Mouse (Mus musculus) cerebellum, postnatal 10 days (tissue): ENCODE measurements at regions not wholly inside any gene's neighbourhood (a gene's known extent, or its start where the extent isn't known, plus 50 kb on each side); places are given as distances from the start of the nearest gene placed in this dataset.

Experiments used
- DNase-seq, 2 experiments: peaks; one replicate each; pipeline ENCODE4 v3.0.0; 2021; ENCODE audit warnings: mixed read lengths in 2 of 2

- DNase-seq = no peak
These were observed 183.1 kb downstream of the Pcdh19 start for GRCm38 (mm10) chrX:133505683-133506082.

DNA sequence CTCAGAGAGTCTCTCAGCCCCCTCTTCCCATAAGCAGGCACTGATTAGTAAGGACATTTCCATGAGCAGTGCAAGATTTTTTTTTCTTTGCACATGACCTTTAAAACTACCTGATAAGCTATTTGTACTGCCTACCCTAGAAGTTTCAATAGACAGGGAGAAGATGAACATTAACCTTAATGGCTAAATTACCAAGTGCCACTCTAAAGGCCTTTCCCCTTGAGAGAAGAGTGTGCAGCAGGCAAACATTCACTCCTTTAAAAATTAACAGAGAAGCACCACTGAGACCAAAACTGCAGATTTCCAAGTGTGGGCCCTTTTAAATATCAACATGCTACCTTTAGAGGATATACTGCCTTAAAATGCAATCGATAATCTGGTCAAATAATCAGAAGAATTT lies 226.9 kb downstream of the Pcdh19 start:
- no peak for DNase-seq

- DNase-seq = no peak
These were observed 241.4 kb downstream of the Pcdh19 start for GRCm38 (mm10) chrX:133447417-133447816.

DNA sequence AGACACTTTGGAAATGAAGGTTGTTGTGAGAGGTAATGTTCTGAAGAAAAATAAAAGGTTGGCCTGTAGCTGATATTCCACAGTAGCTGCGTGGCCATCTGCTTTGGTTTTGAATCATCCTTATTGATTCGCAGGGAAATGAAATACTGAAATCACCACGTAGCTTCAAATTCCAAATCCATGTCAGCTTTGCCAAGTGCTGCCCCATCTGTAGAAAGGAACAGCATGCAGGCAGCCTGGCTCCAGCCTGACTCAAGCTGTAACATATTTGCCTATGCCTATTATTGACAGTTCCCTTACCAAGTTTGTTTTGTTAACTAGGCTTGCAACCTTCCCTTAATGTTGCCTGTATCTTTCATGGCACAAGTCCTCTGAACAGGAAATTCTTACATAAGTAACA lies 286.3 kb downstream of the Pcdh19 start:
- peak; percentile 2 to 15 for DNase-seq

- DNase-seq = no peak
These were observed 301.0 kb downstream of the Pcdh19 start for GRCm38 (mm10) chrX:133387791-133388190.

DNA sequence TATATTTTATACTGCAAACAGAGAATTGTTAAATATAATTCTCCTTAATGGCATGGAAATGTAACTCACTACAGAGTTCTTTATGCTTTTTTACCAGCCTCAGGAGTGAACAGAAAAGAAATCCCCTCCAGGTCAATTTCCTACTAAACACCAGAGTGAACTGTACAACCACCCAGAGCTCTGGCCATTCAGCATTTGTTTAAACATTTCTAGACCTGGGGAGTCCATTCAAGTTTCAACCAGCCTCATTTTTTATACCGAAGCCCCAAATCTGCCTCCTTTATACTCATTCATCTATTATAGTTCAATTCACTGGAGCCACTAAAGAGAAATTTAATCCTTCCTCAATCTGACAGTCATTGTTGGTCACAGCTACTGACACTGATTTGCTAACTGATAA lies 314.8 kb downstream of the Pcdh19 start:
- DNase-seq = no peak

DNA sequence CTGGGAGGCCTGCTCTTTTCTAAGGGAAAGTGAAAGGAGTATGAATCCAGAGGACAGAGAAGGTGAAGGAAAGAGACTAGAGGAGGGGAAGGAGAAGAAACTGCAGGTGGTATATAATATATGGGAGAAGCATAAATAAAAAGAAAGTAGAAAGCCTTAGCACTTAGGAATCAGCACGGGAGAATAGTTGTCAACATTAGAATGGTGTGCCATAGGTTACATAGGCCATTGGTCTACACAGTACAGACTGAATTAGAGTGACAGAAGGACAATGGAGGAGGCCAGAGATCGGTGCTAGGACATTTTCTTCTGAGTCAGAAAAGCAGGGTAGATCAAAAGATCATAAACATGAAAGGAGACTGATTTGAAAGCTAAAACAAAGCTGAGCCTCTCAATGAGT lies 315.7 kb downstream of the Pcdh19 start:
- DNase-seq = no peak

DNA sequence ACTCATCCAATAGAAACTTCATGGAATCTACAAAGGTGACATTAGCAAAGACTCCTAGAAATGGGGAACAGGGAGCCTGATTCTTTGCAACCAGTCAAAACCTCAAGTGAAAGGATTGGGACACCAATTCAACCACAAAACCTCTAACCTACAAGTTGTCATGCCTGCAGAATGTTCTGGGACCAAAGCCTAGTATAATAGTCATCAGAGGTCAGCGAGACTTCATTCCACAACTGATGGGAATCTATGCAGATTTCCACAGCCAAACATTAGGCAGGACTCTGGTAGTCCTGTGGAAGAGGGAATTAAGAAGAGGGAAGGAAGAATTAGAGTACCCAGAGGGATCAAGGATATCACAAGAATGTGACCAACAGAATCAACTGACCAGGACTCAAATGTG lies 316.4 kb downstream of the Pcdh19 start:
- no peak for DNase-seq

DNA sequence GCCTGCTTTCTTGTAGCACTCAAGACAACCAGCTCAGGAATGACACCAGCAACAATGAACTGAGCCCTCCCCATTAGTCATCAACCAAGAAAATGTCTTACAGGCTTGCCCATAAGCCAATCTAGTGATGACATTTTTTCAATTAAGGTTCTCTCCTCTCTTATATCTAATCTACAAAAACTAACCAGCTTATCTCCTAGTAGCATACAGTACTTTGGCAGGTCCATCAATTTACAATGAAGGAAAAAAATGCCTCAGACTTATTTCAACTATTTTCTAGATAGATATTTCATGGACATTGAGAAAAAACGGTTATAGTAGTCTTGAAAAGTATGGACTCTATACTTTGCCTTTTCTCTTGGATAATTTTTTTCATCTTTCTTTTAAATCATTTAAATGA lies 328.0 kb downstream of the Pcdh19 start:
- DNase-seq = no peak
